Mouse (Mus musculus): ENCODE measurements around the gene Gsdma.

Gsdma gene

DNA sequence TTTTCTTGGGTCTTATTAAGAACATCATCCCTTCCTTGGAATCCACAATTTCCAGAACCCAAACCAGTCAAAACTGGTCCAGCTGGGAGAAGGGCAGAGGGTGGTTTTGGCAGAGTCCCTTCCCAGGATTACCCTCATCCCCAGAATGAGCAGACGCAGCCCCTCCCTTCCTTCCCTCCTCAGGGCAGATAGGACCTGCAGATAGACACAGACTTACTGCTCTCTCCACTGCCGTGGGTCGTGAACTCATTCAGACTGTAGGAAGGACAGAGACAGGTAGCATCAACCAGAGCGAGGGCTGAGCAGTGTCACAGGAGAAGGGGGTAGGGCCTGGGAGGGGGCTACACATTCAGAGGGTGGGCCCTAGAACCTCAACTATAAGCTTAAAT is 46.9 kb downstream of the Gsdma start:
- no peak for DNase-seq

DNA sequence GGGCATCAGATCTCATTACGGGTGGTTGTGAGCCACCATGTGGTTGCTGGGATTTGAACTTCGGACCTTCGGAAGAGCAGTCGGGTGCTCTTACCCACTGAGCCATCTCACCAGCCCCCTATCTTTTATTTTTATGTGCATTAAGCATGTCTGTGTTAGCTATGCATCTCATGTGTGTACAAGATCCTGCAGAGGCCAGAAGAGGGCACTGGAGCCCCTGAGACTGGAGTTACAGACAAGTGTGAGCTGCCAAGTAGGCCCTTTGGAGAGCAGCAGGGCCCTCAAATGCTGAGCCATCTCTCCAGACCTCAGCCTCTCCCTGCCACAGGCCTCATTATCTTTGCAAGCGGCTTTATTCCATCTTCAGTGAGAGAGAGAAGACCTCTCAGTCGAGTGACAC is 47.9 kb downstream of the Gsdma start:
- peak; percentile 72 to 78 for DNase-seq

- DNase-seq, result no peak
These were observed 49.6 kb downstream of the Gsdma start for GRCm38 (mm10) chr11:98713703-98714102.

GRCm38 (mm10) chr11:98715946-98716345 is 51.8 kb downstream of the Gsdma start:
- DNase-seq, result no peak

DNA sequence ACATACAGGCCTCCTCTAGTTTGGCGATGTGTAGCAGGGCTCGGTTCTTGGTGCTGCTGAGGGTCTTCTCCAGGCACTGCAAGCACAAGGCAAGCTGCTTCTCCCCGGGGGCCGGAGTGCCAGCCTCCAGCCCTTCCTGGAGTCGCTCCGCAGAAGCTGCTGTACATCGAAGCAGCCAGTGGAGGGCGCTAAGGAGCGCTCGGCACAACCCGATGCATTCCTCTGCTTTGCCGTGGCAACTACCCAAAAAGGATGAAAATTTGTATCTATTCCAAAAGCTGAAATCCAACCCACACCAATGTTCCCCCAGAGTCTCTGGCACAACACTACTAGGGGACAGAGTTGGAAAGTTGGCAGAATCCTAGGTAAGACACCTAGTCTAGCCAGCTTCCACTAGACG is 53.8 kb downstream of the Gsdma start:
- DNase-seq, result peak; percentile 89 to 94

DNA sequence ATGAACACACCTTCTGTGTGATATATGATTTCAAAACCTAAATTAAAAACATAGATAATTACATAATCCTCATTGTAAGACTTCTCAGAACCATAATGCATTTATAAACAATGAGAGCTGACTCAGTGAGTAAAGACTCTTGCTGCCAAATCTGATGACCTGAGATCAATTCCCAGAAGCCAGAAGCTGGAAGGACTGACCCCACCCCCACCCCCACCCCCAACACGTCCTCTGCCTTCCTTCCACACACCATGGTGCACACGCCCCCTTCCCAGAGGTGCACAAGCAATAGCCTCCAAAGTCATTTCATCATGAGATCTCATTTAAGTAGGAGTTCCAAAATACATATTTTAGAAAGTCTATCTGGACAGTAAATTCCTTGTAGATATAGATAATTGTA is 56.6 kb downstream of the Gsdma start:
- no peak for DNase-seq

DNA sequence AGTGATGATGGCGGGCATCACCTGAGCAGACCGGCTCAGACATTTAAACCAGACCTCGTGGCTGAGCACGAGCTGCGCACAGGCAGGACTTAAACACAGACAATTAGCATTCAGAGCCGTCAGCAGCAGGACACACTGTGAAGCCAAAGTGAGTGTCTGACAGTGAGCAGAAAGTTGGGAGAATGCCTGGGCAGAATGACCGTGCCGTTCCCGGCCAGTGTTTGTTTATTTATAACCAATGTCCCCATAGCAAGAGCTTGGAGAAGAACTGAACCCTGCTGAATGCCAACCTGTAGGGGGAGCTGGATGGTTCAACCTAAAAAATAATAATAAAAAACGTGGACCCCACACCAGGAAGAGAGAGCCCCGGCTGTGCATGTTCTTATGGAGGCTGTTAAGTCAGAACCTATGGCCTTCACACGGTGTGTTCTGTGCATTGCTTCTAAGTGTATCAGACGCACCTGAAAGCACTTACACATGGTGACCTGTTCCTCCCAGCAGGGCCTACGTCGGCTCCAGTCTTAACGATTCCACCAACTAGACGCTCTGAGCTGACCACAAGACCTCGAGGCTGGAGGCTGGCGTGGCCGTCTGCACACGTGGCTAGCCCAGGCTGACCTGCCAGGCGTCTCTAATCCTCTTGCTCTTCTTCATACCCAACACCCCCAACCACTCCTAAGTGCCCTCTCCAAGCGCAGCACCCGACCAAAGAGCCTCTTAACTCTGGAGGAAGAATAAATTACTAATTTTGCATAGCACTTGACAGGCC is 57.5 kb downstream of the Gsdma start:
- DNase-seq, result peak; percentile 70 to 72

DNA sequence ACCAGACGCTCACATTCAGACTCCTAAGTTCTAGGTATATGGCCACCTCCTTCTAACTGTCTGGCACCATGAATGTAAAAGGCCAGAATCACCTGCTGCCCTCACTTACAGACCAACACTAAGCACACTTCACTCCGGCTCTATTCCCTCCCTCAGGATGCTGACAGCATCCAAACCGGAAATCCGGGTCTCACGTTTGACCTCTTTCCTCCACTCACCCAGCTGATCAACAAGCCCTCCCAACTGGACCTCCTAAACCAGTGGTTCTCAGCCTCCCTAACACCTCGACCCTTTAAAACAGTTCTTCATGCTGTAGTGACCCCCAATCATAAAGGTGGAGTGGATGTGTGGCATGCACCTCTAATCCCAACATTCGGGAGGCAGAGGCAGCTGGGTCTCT is 58.9 kb downstream of the Gsdma start:
- no peak for DNase-seq

DNA sequence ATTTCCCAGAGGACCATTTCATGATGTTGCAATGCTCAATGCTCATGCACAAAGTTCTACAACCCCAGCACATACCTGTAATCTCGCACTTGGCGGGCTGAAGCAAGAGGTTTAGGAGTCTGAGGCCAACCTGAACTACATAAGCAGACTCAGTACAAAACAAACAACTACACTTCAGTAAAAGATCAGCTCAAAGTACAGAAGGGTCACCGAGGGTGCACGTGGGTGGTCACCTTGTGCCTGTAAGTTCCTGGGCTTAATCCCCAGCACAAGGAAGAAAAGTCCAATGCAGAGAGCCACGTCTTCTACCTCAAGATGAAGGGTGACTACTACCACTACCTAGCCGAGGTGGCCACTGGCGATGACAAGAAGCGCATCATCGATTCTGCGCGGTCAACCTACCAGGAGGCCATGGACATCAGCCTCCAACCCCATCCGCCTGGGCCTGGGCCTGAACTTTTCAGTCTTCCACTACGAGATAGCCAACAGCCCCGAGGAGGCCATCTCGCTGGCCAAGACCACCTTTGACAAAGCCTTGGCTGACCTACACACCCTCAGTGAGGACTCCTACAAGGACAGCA is 61.9 kb downstream of the Gsdma start:
- no peak for DNase-seq
